ENCODE assay signal across 14 mouse cellular contexts in genomic region chr8:106944756-106945155, GRCm38 (mm10). TPM values are rescaled to one million over a fixed set of nuclear protein-coding genes. Genes with fewer than 3 reads are reported as not detected.
DNase-seq lines count a peak whose midpoint lies in the region; ATAC-seq and TF ChIP-seq lines count a peak whose summit lies in the region.
"Had no signal": no experiment of that assay in that cellular context is flagged by ENCODE, and none has a peak within 500 bp of the region (broad histone marks: within the 10 kb centered on the region; RNA-seq: fewer than 3 reads in every experiment).

No protein-coding gene starts in this region.

- ATAC-seq in forebrain, embryonic 16.5 days: no peak
- ATAC-seq in liver, postnatal 0 days: no peak
- ATAC-seq: intestine, embryonic 16.5 days had no signal

- intact Hi-C loops in heart, postnatal 10 days (cut with DNase I): no loop called here

- TF ChIP-seq CTCF in liver, postnatal 0 days (IDR thresholded peaks at IDR 0.05; ENCODE audit: low read depth): no peak

- WGBS in forebrain, embryonic 16.5 days: 50% methylated on average over 3 of the region's 3 CpGs
- 68% methylated on average over 3 of the region's 3 CpGs for WGBS in liver, postnatal 0 days (ENCODE audit: insufficient replicate concordance)

- no peak overlapping the region for H3K9ac ChIP-seq in forebrain, embryonic 16.5 days (replicated peaks; ENCODE audit: low read depth, low read length)
- no peak overlapping the region for H3K9ac ChIP-seq in liver, postnatal 0 days (replicated peaks)
- H3K9ac ChIP-seq: stomach, embryonic 15.5 days had no signal

- H3K4me3 ChIP-seq in forebrain, embryonic 16.5 days (replicated peaks; ENCODE audit: low read length): no peak overlapping the region
- H3K4me3 ChIP-seq in liver, postnatal 0 days (ENCODE audit: low read depth, low read length): no peak overlapping the region
- H3K4me3 ChIP-seq: stomach, embryonic 15.5 days had no signal

- H3K9me3 ChIP-seq in forebrain, embryonic 16.5 days (ENCODE audit: control insufficient read depth, low read length): no peaks in the 10 kb centered on the region
- H3K9me3 ChIP-seq in liver, postnatal 0 days (ENCODE audit: low read length): no peaks in the 10 kb centered on the region
- H3K9me3 ChIP-seq: stomach, embryonic 15.5 days had no signal

- H3K4me1 ChIP-seq in forebrain, embryonic 16.5 days (replicated peaks; ENCODE audit: control insufficient read depth, insufficient read depth, low read length): peaks cover 4% of the 10 kb centered on the region; the same call in 1 of the 2 replicates
- no peaks in the 10 kb centered on the region for H3K4me1 ChIP-seq in liver, postnatal 0 days (ENCODE audit: insufficient read depth)
- H3K4me1 ChIP-seq: stomach, embryonic 15.5 days had no signal

- peak; percentile 24 for DNase-seq in kidney, adult 9 months
- DNase-seq in kidney, postnatal 25 days: no peak
- peak; percentile 23 for DNase-seq in NIH3T3 (ENCODE audit: low read depth)
- DNase-seq in heart, postnatal 10 days: peak; percentile 73 to 75
- no peak for DNase-seq in cerebellum, postnatal 25 days
- no peak for DNase-seq in cerebellum, adult 8-10 months
- DNase-seq in liver, postnatal 0 days: no peak
- DNase-seq: adrenal gland, postnatal 25 days; cerebellum, adult 18-20 months; retina, postnatal 1 day had no signal

- no peak overlapping the region for H3K4me2 ChIP-seq in forebrain, embryonic 16.5 days (ENCODE audit: low read length)
- no peak overlapping the region for H3K4me2 ChIP-seq in liver, postnatal 0 days (ENCODE audit: low read depth, low read length)
- H3K4me2 ChIP-seq: stomach, embryonic 15.5 days had no signal

- 0 out of 2 replicates have a peak overlapping the region, but pooled peaks have one; percentile 24 for H3K27ac ChIP-seq in forebrain, embryonic 16.5 days (ENCODE audit: low read length)
- no peak overlapping the region for H3K27ac ChIP-seq in liver, postnatal 0 days (ENCODE audit: low read depth)
- H3K27ac ChIP-seq: stomach, embryonic 15.5 days had no signal

- peaks cover 3% of the 10 kb centered on the region; the same call in 1 of the 2 replicates for H3K27me3 ChIP-seq in forebrain, embryonic 16.5 days (replicated peaks; ENCODE audit: control insufficient read depth, insufficient read depth, low read length)
- no peaks in the 10 kb centered on the region for H3K27me3 ChIP-seq in liver, postnatal 0 days (ENCODE audit: insufficient read depth, low read length)
- H3K27me3 ChIP-seq: CH12.LX; stomach, embryonic 15.5 days had no signal

- no peak for TF ChIP-seq EP300 in liver, postnatal 0 days (IDR thresholded peaks at IDR 0.05; ENCODE audit: low read depth)

- no peaks in the 10 kb centered on the region for H3K36me3 ChIP-seq in forebrain, embryonic 16.5 days (ENCODE audit: control insufficient read depth, insufficient read depth)
- H3K36me3 ChIP-seq in liver, postnatal 0 days (replicated peaks; ENCODE audit: insufficient read depth, low read length): no peaks in the 10 kb centered on the region
- H3K36me3 ChIP-seq: stomach, embryonic 15.5 days had no signal

RNA-seq across cellular contexts. Expression of gene Sntb2, which starts 9.2 kb away (rescaled TPM):
- 2.8 and 4.8 TPM in 2 replicates for polyA plus RNA-seq in forebrain, embryonic 16.5 days (2015; fragmentation: Nextera tagmentation; extraction: Ambion mirVana)
- total RNA-seq in heart, postnatal 10 days (2021): 10 to 100 TPM; 27.1 to 27.6 TPM
- 1.8 and 1.9 TPM in 2 replicates for polyA plus RNA-seq in liver, postnatal 0 days (2015; fragmentation: Nextera tagmentation; extraction: Ambion mirVana)

RNA-seq across cellular contexts. Expression of gene Utp4, which starts 51.3 kb away (rescaled TPM):
- polyA plus RNA-seq in forebrain, embryonic 16.5 days (2015; fragmentation: Nextera tagmentation; extraction: Ambion mirVana): 48.6 and 52.4 TPM in 2 replicates
- 10 to 100 TPM; 23.8 to 25.0 TPM for total RNA-seq in heart, postnatal 10 days (2021)
- polyA plus RNA-seq in liver, postnatal 0 days (2015; fragmentation: Nextera tagmentation; extraction: Ambion mirVana): 20.7 and 22.4 TPM in 2 replicates

Comparison
In these comparisons a context has a peak if more than half of its experiments do, and no peak if none do; other contexts are left out.
1. DNase-seq: peak in kidney, adult 9 months (single experiment), NIH3T3 (single experiment) and heart, postnatal 10 days (2 of 2); none in kidney, postnatal 25 days (0 of 2), cerebellum, postnatal 25 days (0 of 2), cerebellum, adult 8-10 months (single experiment) and liver, postnatal 0 days (single experiment).